Mouse (Mus musculus): ENCODE results near the gene Il27ra. TPM values are rescaled to one million over a fixed set of nuclear protein-coding genes. Genes with fewer than 3 reads are reported as not detected.

The Il27ra gene
- polyA plus RNA-seq, 1 experiment from 2014 or later, result 0.56 TPM

DNA sequence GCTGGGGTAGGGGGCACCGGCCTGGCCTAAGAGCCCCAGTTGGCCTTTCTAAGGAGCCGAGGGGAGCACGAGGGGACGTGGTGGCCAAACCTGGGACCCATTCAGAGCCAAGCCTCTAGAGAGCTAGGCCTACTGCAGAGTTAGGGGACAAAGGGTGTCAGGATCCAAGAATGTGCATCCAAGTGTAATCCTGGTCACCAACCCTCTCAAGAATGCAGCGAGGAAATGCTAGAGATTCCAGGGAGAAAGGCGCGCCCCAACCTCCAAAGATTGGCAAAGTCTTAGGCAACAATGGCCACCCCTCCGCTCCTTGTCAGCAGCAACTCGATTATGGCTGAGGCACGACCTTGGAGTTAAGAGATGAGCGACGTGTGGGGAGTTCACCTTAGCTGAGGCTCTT lies 20.8 kb downstream of the Il27ra start:
- Histone ChIP-seq H3K4me1 (ENCODE audit: insufficient read depth, low read depth, low read length) (peaks cover 26% of the 10 kb centered on the region), H3K4me3 (ENCODE audit: low read depth, low read length) (no peak overlapping the region), H3K9me3 (ENCODE audit: low read length) (no peaks in the 10 kb centered on the region), H3K36me3 (ENCODE audit: insufficient read depth, low read length) (no peaks in the 10 kb centered on the region), H3K27ac (ENCODE audit: low read length) (no peak overlapping the region; the same call in 1 of the 2 replicates), H3K9ac (replicated peaks; ENCODE audit: low read depth) (no peak overlapping the region), H3K27me3 (replicated peaks; ENCODE audit: insufficient read depth, low read length) (no peaks in the 10 kb centered on the region), H3K4me2 (replicated peaks; ENCODE audit: low read depth, low read length) (peak overlapping the region; percentile 22)
- whole genome bisulfite sequencing, result 38% methylated on average over 12 of the region's 12 CpGs
- DNase-seq (ENCODE audit: low spot score) (peak; percentile 55), ATAC-seq (peak; percentile 51)
- TF ChIP-seq EP300 (IDR thresholded peaks at IDR 0.05), result peak; percentile 66
- TF ChIP-seq CTCF (IDR thresholded peaks at IDR 0.05), result no peak

GRCm38 (mm10) chr8:84021096-84021495 lies 21.3 kb downstream of the Il27ra start, which contains the start of gene Palm3:
TSS of gene Palm3 (plus strand) at chr8:84021471.
- Histone ChIP-seq H3K27ac (ENCODE audit: low read length) (no peak within 1 kb of the TSS; the same call in 1 of the 2 replicates), H3K27me3 (replicated peaks; ENCODE audit: insufficient read depth, low read length) (no peaks in the 10 kb centered on the region), H3K4me2 (replicated peaks; ENCODE audit: low read depth, low read length) (peak within 1 kb of the TSS; percentile 22), H3K4me3 (ENCODE audit: low read depth, low read length) (no peak within 1 kb of the TSS), H3K4me1 (ENCODE audit: insufficient read depth, low read depth, low read length) (peaks cover 24% of the 10 kb centered on the region), H3K36me3 (ENCODE audit: insufficient read depth, low read length) (no peaks in the 10 kb centered on the region), H3K9ac (replicated peaks; ENCODE audit: low read depth) (no peak within 1 kb of the TSS), H3K9me3 (ENCODE audit: low read length) (no peaks in the 10 kb centered on the region)
- TF ChIP-seq CTCF (IDR thresholded peaks at IDR 0.05) (peak; percentile 16; the same call in 1 of the 2 replicates), EP300 (IDR thresholded peaks at IDR 0.05) (no peak)
- ATAC-seq, result peak; percentile 64
- 7% methylated on average over 18 of the region's 18 CpGs for WGBS
- peak; percentile 53 for DNase-seq (ENCODE audit: low spot score)

GRCm38 (mm10) chr8:84019738-84020137 lies 22.7 kb downstream of the Il27ra start:
- H3K9me3 ChIP-seq (ENCODE audit: low read length), result no peaks in the 10 kb centered on the region
- peaks cover 19% of the 10 kb centered on the region for H3K4me1 ChIP-seq (ENCODE audit: insufficient read depth, low read depth, low read length)
- WGBS, result 65% methylated on average over 9 of the region's 9 CpGs
- no peak for TF ChIP-seq CTCF (IDR thresholded peaks at IDR 0.05)
- TF ChIP-seq EP300 (IDR thresholded peaks at IDR 0.05), result no peak
- no peak overlapping the region for H3K4me2 ChIP-seq (replicated peaks; ENCODE audit: low read depth, low read length)
- H3K4me3 ChIP-seq (ENCODE audit: low read depth, low read length), result no peak overlapping the region
- H3K36me3 ChIP-seq (ENCODE audit: insufficient read depth, low read length), result no peaks in the 10 kb centered on the region
- no peak overlapping the region for H3K9ac ChIP-seq (replicated peaks; ENCODE audit: low read depth)
- H3K27ac ChIP-seq (ENCODE audit: low read length), result no peak overlapping the region
- no peak for DNase-seq (ENCODE audit: low spot score)
- no peaks in the 10 kb centered on the region for H3K27me3 ChIP-seq (replicated peaks; ENCODE audit: insufficient read depth, low read length)
- ATAC-seq, result no peak

DNA sequence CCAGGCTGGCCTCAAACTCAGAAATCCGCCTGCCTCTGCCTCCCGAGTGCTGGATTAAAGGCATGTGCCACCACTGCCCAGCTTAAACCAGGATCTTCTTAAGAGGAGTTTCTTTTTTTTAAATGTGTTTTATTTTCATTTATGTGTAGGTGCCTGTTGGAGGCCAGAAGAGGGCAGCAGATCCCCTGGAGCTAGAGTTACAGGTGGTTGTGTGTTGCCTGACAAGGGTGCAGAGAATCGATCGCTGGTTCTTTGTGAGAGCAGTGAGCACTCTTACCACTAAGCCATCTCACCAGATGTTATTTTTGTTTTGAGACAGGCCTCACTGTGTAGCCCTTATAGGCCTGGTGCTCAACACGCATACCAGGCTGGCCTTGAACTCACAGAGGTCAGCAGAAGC lies 26.6 kb downstream of the Il27ra start:
- Histone ChIP-seq H3K4me2 (replicated peaks; ENCODE audit: low read depth, low read length) (no peak overlapping the region), H3K4me3 (ENCODE audit: low read depth, low read length) (no peak overlapping the region), H3K36me3 (ENCODE audit: insufficient read depth, low read length) (no peaks in the 10 kb centered on the region), H3K4me1 (ENCODE audit: insufficient read depth, low read depth, low read length) (peaks cover 9% of the 10 kb centered on the region; the same call in 1 of the 2 replicates), H3K27me3 (replicated peaks; ENCODE audit: insufficient read depth, low read length) (peaks cover 20% of the 10 kb centered on the region), H3K9me3 (ENCODE audit: low read length) (no peaks in the 10 kb centered on the region), H3K9ac (replicated peaks; ENCODE audit: low read depth) (no peak overlapping the region), H3K27ac (ENCODE audit: low read length) (no peak overlapping the region)
- ATAC-seq, result no peak
- TF ChIP-seq CTCF (IDR thresholded peaks at IDR 0.05) (peak; percentile 9; the same call in 1 of the 2 replicates), EP300 (IDR thresholded peaks at IDR 0.05) (no peak)
- DNase-seq (ENCODE audit: low spot score), result no peak
- WGBS, result 92% methylated on average over 5 of the region's 5 CpGs

GRCm38 (mm10) chr8:84012499-84013165 lies 29.8 kb downstream of the Il27ra start:
- peaks cover 27% of the 10 kb centered on the region for H3K27me3 ChIP-seq (replicated peaks; ENCODE audit: insufficient read depth, low read length)

GRCm38 (mm10) chr8:84011705-84012498 lies 30.5 kb downstream of the Il27ra start, which contains the start of gene 2210011C24Rik:
TSS of gene 2210011C24Rik (minus strand) at chr8:84012171.
- H3K4me3 ChIP-seq (ENCODE audit: low read depth, low read length), result peak within 1 kb of the TSS; percentile 47
- 0 out of 2 replicates have a peak within 1 kb of the TSS, but pooled peaks have one; percentile 29 for H3K9ac ChIP-seq (replicated peaks; ENCODE audit: low read depth)
- H3K36me3 ChIP-seq (ENCODE audit: insufficient read depth, low read length), result no peaks in the 10 kb centered on the region
- H3K27ac ChIP-seq (ENCODE audit: low read length), result peak within 1 kb of the TSS; percentile 59
- no peak for TF ChIP-seq EP300 (IDR thresholded peaks at IDR 0.05)
- no peak for TF ChIP-seq CTCF (IDR thresholded peaks at IDR 0.05)
- peaks cover 10% of the 10 kb centered on the region for H3K4me1 ChIP-seq (ENCODE audit: insufficient read depth, low read depth, low read length)
- peak; percentile 84 for DNase-seq (ENCODE audit: low spot score)
- ATAC-seq, result peak; percentile 83
- peak within 1 kb of the TSS; percentile 90 for H3K4me2 ChIP-seq (replicated peaks; ENCODE audit: low read depth, low read length)
- no peaks in the 10 kb centered on the region for H3K9me3 ChIP-seq (ENCODE audit: low read length)
- WGBS, result 2% methylated on average over 43 of the region's 45 CpGs
- peaks cover 27% of the 10 kb centered on the region for H3K27me3 ChIP-seq (replicated peaks; ENCODE audit: insufficient read depth, low read length)

More at GRCm38 (mm10) chr8:84012499-84013165, 29.8 kb downstream of the Il27ra start:
- 0 out of 2 replicates have a peak overlapping the region, but pooled peaks have one; percentile 29 for H3K9ac ChIP-seq (replicated peaks; ENCODE audit: low read depth)
- TF ChIP-seq CTCF (IDR thresholded peaks at IDR 0.05) (no peak), EP300 (IDR thresholded peaks at IDR 0.05) (no peak)
- H3K4me3 ChIP-seq (ENCODE audit: low read depth, low read length), result peak overlapping the region; percentile 47
- ATAC-seq, result peak; percentile 27
- no peaks in the 10 kb centered on the region for H3K36me3 ChIP-seq (ENCODE audit: insufficient read depth, low read length)
- WGBS, result 12% methylated on average over 35 of the region's 35 CpGs
- no peak overlapping the region for H3K27ac ChIP-seq (ENCODE audit: low read length)
- H3K9me3 ChIP-seq (ENCODE audit: low read length), result no peaks in the 10 kb centered on the region
- peaks cover 10% of the 10 kb centered on the region for H3K4me1 ChIP-seq (ENCODE audit: insufficient read depth, low read depth, low read length)
- DNase-seq (ENCODE audit: low spot score), result no peak
- H3K4me2 ChIP-seq (replicated peaks; ENCODE audit: low read depth, low read length), result peak overlapping the region; percentile 90
